Mouse (Mus musculus) liver, embryonic 11.5 days (tissue): ENCODE results near the gene Srsf5. TPM values are rescaled to one million over a fixed set of nuclear protein-coding genes. Genes with fewer than 3 reads are reported as not detected.

Source experiments
- ATAC-seq: fragments of 200-750 bp; cut with Nextera tagmentation; replicated peaks from 2 replicates; pipeline ENCODE4 v1.8.0; 2017; ENCODE audit warnings: moderate number of reproducible peaks, mild to moderate bottlenecking, moderate TSS enrichment, moderate library complexity; ENCODE audit not compliant: low FRiP score
- DNase-seq: peaks from one replicate; pipeline ENCODE4 v3.0.0-alpha.2; 2017; ENCODE audit warnings: low spot score
- H3K27ac ChIP-seq: fragments of 300-500 bp; sonication (generic); 2 replicates; pipeline ENCODE4 v1.5.1; 2014; ENCODE audit warnings: mild to moderate bottlenecking, low read depth, low read length, control low read depth
- H3K27me3 ChIP-seq: fragments of 300-500 bp; sonication (generic); replicated peaks from 2 replicates; pipeline ENCODE4 v1.6.1; 2014; ENCODE audit warnings: low read length, mixed read lengths; ENCODE audit not compliant: control insufficient read depth, insufficient read depth
- H3K36me3 ChIP-seq: fragments of 300-500 bp; sonication (generic); 2 replicates; pipeline ENCODE4 v1.6.1; 2014; ENCODE audit warnings: mild to moderate bottlenecking, low read length, moderate library complexity, mixed read lengths; ENCODE audit not compliant: control insufficient read depth, insufficient read depth
- H3K4me1 ChIP-seq: fragments of 300-500 bp; sonication (generic); replicated peaks from 2 replicates; pipeline ENCODE4 v1.6.1; 2014; ENCODE audit warnings: low read length, mixed read lengths; ENCODE audit not compliant: control insufficient read depth, insufficient read depth
- H3K4me2 ChIP-seq: fragments of 300-500 bp; sonication (generic); 2 replicates; pipeline ENCODE4 v1.6.1; 2014; ENCODE audit warnings: mild to moderate bottlenecking, control low read depth, moderate library complexity
- H3K4me3 ChIP-seq: fragments of 300-500 bp; sonication (generic); 2 replicates; pipeline ENCODE4 v1.5.1; 2014; ENCODE audit warnings: low read depth, low read length, control low read depth
- H3K9ac ChIP-seq: fragments of 300-500 bp; sonication (generic); 2 replicates; pipeline ENCODE4 v1.6.1; 2014; ENCODE audit warnings: low read depth, low read length, control low read depth
- H3K9me3 ChIP-seq: fragments of 300-500 bp; sonication (generic); 2 replicates; pipeline ENCODE4 v1.6.1; 2016; ENCODE audit warnings: low read length, inconsistent platforms, mixed read lengths; ENCODE audit not compliant: control insufficient read depth
- WGBS: fragments of 180-500 bp; shearing (Covaris S2); extraction: QIAGEN DNeasy Blood & Tissue Kit; methylation state at CpG from one replicate; pipeline ENCODE4 v1.1.7; 2014; 5-methylcytosine and 5-hydroxymethylcytosine counted together
- polyA plus RNA-seq: library from polyadenylated mRNA; unstranded; fragments of >200 nt; fragmentation: Nextera tagmentation; extraction: Ambion mirVana; gene quantifications from 2 replicates; pipeline ENCODE4 v1.2.1, GENCODE M21; 2014

Gene Srsf5
- polyA plus RNA-seq, 1 experiment from 2014 or later: 423 TPM

GRCm38 (mm10) chr12:80952526-80952925 lies 7.2 kb downstream of the Srsf5 start:
- no peak overlapping the region for H3K4me2 ChIP-seq
- no peak overlapping the region for H3K9ac ChIP-seq
- peaks cover 8% of the 10 kb centered on the region; the same call in 1 of the 2 replicates for H3K4me1 ChIP-seq
- ATAC-seq (no peak), DNase-seq (no peak)
- no peak overlapping the region for H3K27ac ChIP-seq
- H3K4me3 ChIP-seq: no peak overlapping the region
- H3K9me3 ChIP-seq: no peaks in the 10 kb centered on the region
- peaks cover 56% of the 10 kb centered on the region for H3K36me3 ChIP-seq
- 95% methylated on average over 1 of the region's 1 CpGs for WGBS
- no peaks in the 10 kb centered on the region for H3K27me3 ChIP-seq

- ATAC-seq (no peak), DNase-seq (no peak)
- peaks cover 2% of the 10 kb centered on the region; the same call in 1 of the 2 replicates for H3K4me1 ChIP-seq
- no peak overlapping the region for H3K27ac ChIP-seq
- H3K4me3 ChIP-seq: no peak overlapping the region
- H3K4me2 ChIP-seq: no peak overlapping the region
- H3K36me3 ChIP-seq: peaks cover 47% of the 10 kb centered on the region
- H3K9ac ChIP-seq: no peak overlapping the region
- H3K9me3 ChIP-seq: no peaks in the 10 kb centered on the region
- WGBS: 83% methylated on average over 3 of the region's 3 CpGs
- H3K27me3 ChIP-seq: no peaks in the 10 kb centered on the region
Measured at GRCm38 (mm10) chr12:80956039-80956438, 10.7 kb downstream of the Srsf5 start.

- H3K9me3 ChIP-seq: no peaks in the 10 kb centered on the region
- no peaks in the 10 kb centered on the region for H3K27me3 ChIP-seq
- DNase-seq (no peak), ATAC-seq (no peak)
- peaks cover 38% of the 10 kb centered on the region for H3K36me3 ChIP-seq
- H3K9ac ChIP-seq: no peak overlapping the region
- H3K27ac ChIP-seq: no peak overlapping the region
- 79% methylated on average over 4 of the region's 4 CpGs for WGBS
- H3K4me1 ChIP-seq: no peaks in the 10 kb centered on the region
- no peak overlapping the region for H3K4me3 ChIP-seq
- H3K4me2 ChIP-seq: no peak overlapping the region
Measured at GRCm38 (mm10) chr12:80957961-80958360, 12.7 kb downstream of the Srsf5 start.

GRCm38 (mm10) chr12:80962566-80962965 lies 17.3 kb downstream of the Srsf5 start:
- Histone ChIP-seq H3K27me3 (no peaks in the 10 kb centered on the region), H3K36me3 (peaks cover 11% of the 10 kb centered on the region; the same call in 1 of the 2 replicates), H3K9ac (no peak overlapping the region), H3K9me3 (no peaks in the 10 kb centered on the region), H3K4me1 (no peaks in the 10 kb centered on the region), H3K27ac (no peak overlapping the region), H3K4me2 (no peak overlapping the region), H3K4me3 (no peak overlapping the region)
- 82% methylated on average over 4 of the region's 4 CpGs for WGBS
- no peak for DNase-seq
- no peak for ATAC-seq

GRCm38 (mm10) chr12:80966059-80966838 lies 20.9 kb downstream of the Srsf5 start:
- Histone ChIP-seq H3K9ac (no peak overlapping the region), H3K4me3 (no peak overlapping the region), H3K9me3 (no peaks in the 10 kb centered on the region), H3K4me1 (no peaks in the 10 kb centered on the region), H3K27me3 (no peaks in the 10 kb centered on the region), H3K36me3 (no peaks in the 10 kb centered on the region), H3K4me2 (no peak overlapping the region), H3K27ac (no peak overlapping the region)
- DNase-seq: no peak
- no peak for ATAC-seq
- WGBS: 76% methylated on average over 11 of the region's 11 CpGs

GRCm38 (mm10) chr12:80967918-80968317 lies 22.6 kb downstream of the Srsf5 start:
- Histone ChIP-seq H3K27ac (no peak overlapping the region), H3K4me1 (no peaks in the 10 kb centered on the region), H3K4me2 (no peak overlapping the region), H3K27me3 (no peaks in the 10 kb centered on the region), H3K4me3 (no peak overlapping the region), H3K36me3 (no peaks in the 10 kb centered on the region), H3K9ac (no peak overlapping the region), H3K9me3 (no peaks in the 10 kb centered on the region)
- 72% methylated on average over 9 of the region's 9 CpGs for WGBS
- no peak for DNase-seq
- no peak for ATAC-seq

GRCm38 (mm10) chr12:80968605-80969004 lies 23.3 kb downstream of the Srsf5 start, which contains the start of gene Slc10a1:
TSS of gene Slc10a1 (minus strand) at chr12:80968705.
- Histone ChIP-seq H3K36me3 (no peaks in the 10 kb centered on the region), H3K27me3 (no peaks in the 10 kb centered on the region), H3K4me1 (no peaks in the 10 kb centered on the region), H3K9me3 (no peaks in the 10 kb centered on the region), H3K4me3 (no peak within 1 kb of the TSS), H3K9ac (no peak within 1 kb of the TSS), H3K4me2 (no peak within 1 kb of the TSS), H3K27ac (no peak within 1 kb of the TSS)
- no peak for DNase-seq
- ATAC-seq: no peak
- 85% methylated on average over 5 of the region's 5 CpGs for WGBS

- Histone ChIP-seq H3K27me3 (no peaks in the 10 kb centered on the region), H3K4me1 (no peaks in the 10 kb centered on the region), H3K27ac (no peak overlapping the region), H3K9ac (no peak overlapping the region), H3K36me3 (no peaks in the 10 kb centered on the region), H3K4me3 (no peak overlapping the region), H3K4me2 (no peak overlapping the region), H3K9me3 (no peaks in the 10 kb centered on the region)
- DNase-seq: no peak
- no peak for ATAC-seq
- WGBS: 72% methylated on average over 8 of the region's 8 CpGs
Measured at GRCm38 (mm10) chr12:80970181-80970705, 24.9 kb downstream of the Srsf5 start.

GRCm38 (mm10) chr12:80971756-80972155 lies 26.5 kb downstream of the Srsf5 start:
- 42% methylated on average over 3 of the region's 3 CpGs for WGBS
- DNase-seq: no peak
- no peak for ATAC-seq

More at GRCm38 (mm10) chr12:80971756-80972155, 26.5 kb downstream of the Srsf5 start:
- H3K4me3 ChIP-seq: no peak overlapping the region
- H3K4me2 ChIP-seq: no peak overlapping the region
- H3K27ac ChIP-seq: no peak overlapping the region
- H3K27me3 ChIP-seq: no peaks in the 10 kb centered on the region
- H3K9me3 ChIP-seq: no peaks in the 10 kb centered on the region
- H3K36me3 ChIP-seq: no peaks in the 10 kb centered on the region
- H3K4me1 ChIP-seq: no peaks in the 10 kb centered on the region
- no peak overlapping the region for H3K9ac ChIP-seq
